Mouse (Mus musculus) gastrocnemius, postnatal 10 days (tissue): ENCODE measurements around the gene Snapc4. TPM values are rescaled to one million over a fixed set of nuclear protein-coding genes. Genes with fewer than 3 reads are reported as not detected.

ENCODE experiments used
- DNase-seq: peaks from one replicate; pipeline ENCODE4 v3.0.0; 2021; ENCODE audit warnings: mixed read lengths
- total RNA-seq, 2 experiments: library from RNA; stranded (reverse); gene quantifications; 2 replicates each; pipeline ENCODE4 v1.2.3; 2021

Gene Snapc4
- total RNA-seq, 2 experiments from 2014 or later, result 11.1 to 14.5 TPM

DNA sequence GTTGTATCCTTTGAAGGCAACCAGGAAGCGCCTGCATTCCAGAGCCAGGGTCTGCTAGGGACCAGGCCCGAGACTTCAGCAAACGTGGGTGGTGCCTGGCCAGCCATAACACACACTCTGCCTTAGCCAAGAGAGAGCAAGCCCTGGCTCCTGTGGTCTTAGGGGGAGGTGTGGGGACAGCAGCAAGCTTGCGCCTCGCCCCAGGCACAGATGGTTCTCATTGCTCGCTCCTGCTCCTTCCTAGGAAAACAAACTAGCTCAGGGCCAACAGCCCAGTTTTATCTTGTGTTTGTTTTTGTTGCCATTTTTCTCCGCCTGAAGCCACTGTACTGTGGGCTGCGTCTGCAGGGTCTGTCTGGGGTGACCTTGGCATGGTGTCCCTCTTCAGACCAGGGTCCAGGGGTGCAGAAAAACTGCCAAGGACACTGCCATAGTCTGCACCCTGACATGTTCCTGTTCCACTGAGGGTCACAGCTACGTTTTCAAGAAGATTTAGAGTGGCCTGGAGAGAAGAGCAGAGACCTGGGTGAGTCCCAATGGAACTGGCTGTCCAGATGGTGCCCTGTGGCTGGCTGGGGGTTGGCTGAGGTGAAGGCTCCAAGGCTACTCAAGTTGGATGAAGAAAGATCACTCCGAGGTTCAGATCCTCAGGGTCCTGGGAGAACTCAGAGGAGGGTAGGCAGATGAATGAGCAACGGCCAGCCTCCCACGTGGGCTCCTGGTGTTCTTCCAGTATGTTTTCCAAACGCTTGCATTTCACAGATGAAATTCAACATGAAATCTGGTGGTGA, 66.0 kb downstream of the Snapc4 start:
- DNase-seq, result peak; percentile 50

DNA sequence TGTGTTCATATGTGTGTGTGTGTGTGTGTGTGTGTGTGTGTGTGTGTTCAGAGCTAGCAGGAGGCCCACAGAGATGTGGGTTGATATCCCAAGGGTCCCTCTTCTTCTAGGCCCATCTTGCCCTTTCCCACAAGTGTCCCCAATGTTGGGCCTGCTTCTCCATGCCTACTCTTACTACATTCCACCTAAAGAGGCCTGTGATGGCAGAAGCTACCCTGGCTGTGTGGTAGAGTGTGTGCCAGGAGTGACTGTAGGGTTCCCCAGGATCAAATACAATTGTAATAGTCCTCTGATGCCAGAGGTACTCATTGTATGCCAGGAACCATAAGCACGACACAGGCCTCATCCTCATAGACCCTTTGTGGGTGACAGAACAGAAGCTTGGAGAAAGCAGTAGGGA, 67.1 kb downstream of the Snapc4 start:
- DNase-seq, result no peak

DNA sequence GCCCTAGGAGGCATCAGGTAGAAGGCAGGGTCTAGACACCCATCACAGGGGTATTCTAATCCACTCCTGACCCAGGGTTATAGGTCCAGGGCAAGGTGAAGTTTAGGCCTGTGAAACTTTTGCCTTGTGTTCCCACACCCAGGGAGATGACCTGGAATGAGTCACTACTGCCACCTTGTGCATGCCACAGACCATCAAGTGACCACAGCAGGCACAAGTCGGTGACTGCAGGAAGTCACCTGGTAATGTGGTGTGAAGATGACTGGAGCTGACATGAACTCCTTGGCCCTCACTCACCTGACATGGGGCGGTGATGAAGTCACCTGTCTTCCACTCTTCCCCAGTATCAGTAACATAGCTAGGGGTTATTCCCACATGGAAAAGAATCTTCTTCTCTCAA, 67.6 kb downstream of the Snapc4 start:
- no peak for DNase-seq

Other genes starting within 250 kb of the Snapc4 start
- gene Lhx3, start 172.4 kb downstream of the Snapc4 start, total RNA-seq, result not detected
- 1 to 10 TPM; 5.9 to 7.6 TPM for gene Qsox2, start 143.1 kb downstream of the Snapc4 start, total RNA-seq
- under 1 TPM; 0.09 to 0.14 TPM for gene Ccdc187, start 86.1 kb downstream of the Snapc4 start, total RNA-seq
- gene Gpsm1, start 65.1 kb downstream of the Snapc4 start, total RNA-seq, result 10 to 100 TPM; 12.9 to 16.6 TPM
- gene Dnlz, start 28.5 kb downstream of the Snapc4 start, total RNA-seq, result 10 to 100 TPM; 18.0 to 18.9 TPM
- gene Card9, start 19.7 kb downstream of the Snapc4 start, total RNA-seq, result 1 to 10 TPM in 1 of 2 experiments, under 1 TPM in 1; 0.82 to 1.5 TPM
- 10 to 100 TPM; 25.7 to 35.3 TPM for gene Entr1, start 8.7 kb upstream of the Snapc4 start, total RNA-seq
- gene Pmpca, start 8.7 kb upstream of the Snapc4 start, total RNA-seq, result 100 to 1,000 TPM; 124 to 146 TPM
- gene Inpp5e, start 28.6 kb upstream of the Snapc4 start, total RNA-seq, result 1 to 10 TPM; 6.3 to 9.2 TPM
- gene Sec16a, start 64.6 kb upstream of the Snapc4 start, total RNA-seq, result 10 to 100 TPM; 26.3 to 36.5 TPM
- gene Notch1, start 136.0 kb upstream of the Snapc4 start, total RNA-seq, result 10 to 100 TPM; 22.5 to 33.5 TPM
- 100 to 1,000 TPM; 104 to 147 TPM for gene Egfl7, start 199.4 kb upstream of the Snapc4 start, total RNA-seq
- under 1 TPM in 1 of 2 experiments, not detected in 1; 0.40 TPM for gene Gm20532, start 206.0 kb upstream of the Snapc4 start, total RNA-seq
- gene Agpat2, start 223.8 kb upstream of the Snapc4 start, total RNA-seq, result 1 to 10 TPM; 9.3 to 9.4 TPM
- 1 to 10 TPM; 2.9 to 3.4 TPM for gene Fam69b, start 247.8 kb upstream of the Snapc4 start, total RNA-seq